Mouse (Mus musculus): ENCODE measurements around the gene Daxx.
"Not testable (repeated sequence)": the region's sequence is repeated elsewhere in the genome, so short reads cannot be mapped to it uniquely, and the experiment has no call there.

GRCm38 (mm10) chr17:33888230-33888629, 21.0 kb upstream of the Daxx start:
- TF ChIP-seq CTCF (IDR thresholded peaks at IDR 0.05; ENCODE audit: low read depth, low read length); POLR2A (IDR thresholded peaks at IDR 0.05; ENCODE audit: borderline replicate concordance, low read depth, low read length): not testable (repeated sequence)
